Comparison of ENCODE assay signal across 11 mouse cellular contexts in genomic region chr5:135707855-135708254, GRCm38 (mm10). TPM values are rescaled to one million over a fixed set of nuclear protein-coding genes. Genes with fewer than 3 reads are reported as not detected.
DNase-seq lines count a peak whose midpoint lies in the region; TF ChIP-seq lines count a peak whose summit lies in the region.
"Had no signal": no experiment of that assay in that cellular context is flagged by ENCODE, and none has a peak within 500 bp of the region (broad histone marks: within the 10 kb centered on the region; RNA-seq: fewer than 3 reads in every experiment).

No protein-coding gene starts in this region.

- peak overlapping the region; percentile 35 for H3K27ac ChIP-seq in bone marrow, adult 2 months (ENCODE audit: control insufficient read depth, insufficient read depth, low read depth, low read length, poor library complexity)
- H3K27ac ChIP-seq: limb, embryonic 15.5 days had no signal

- intact Hi-C loops in left cerebral cortex, postnatal 10 days (cut with DNase I), result no loop called here

- H3K4me3 ChIP-seq in bone marrow, adult 2 months (replicated peaks; ENCODE audit: control insufficient read depth, low read depth, low read length), result no peak overlapping the region
- H3K4me3 ChIP-seq: limb, embryonic 15.5 days; myocyte had no signal

- WGBS in bone marrow, adult 2 months, result 3% methylated on average over 1 of the region's 1 CpGs

- peak; percentile 61 for DNase-seq in gastrocnemius, adult 18-20 months (ENCODE audit: low spot score)
- DNase-seq in gastrocnemius, postnatal 10 days, result no peak
- DNase-seq in 3T3-L1 (ENCODE audit: low read depth, low spot score), result peak; percentile 72
- DNase-seq in kidney, postnatal 36 days, result peak; percentile 82 to 93
- DNase-seq in left cerebral cortex, postnatal 10 days (ENCODE audit: extremely low spot score in 1 of 2, low spot score in 2 of 2), result no peak
- DNase-seq in layer of hippocampus, postnatal 14 days (ENCODE audit: low spot score in 2 of 2), result no peak
- DNase-seq in urinary bladder, postnatal 25 days (ENCODE audit: low spot score), result no peak
- DNase-seq: embryo, embryonic 11 days had no signal

- TF ChIP-seq POLR2A in bone marrow, adult 2 months (IDR thresholded peaks at IDR 0.05; ENCODE audit: borderline replicate concordance, control insufficient read depth, low read depth, low read length), result no peak

- peaks cover 17% of the 10 kb centered on the region for H3K4me1 ChIP-seq in bone marrow, adult 2 months (ENCODE audit: control insufficient read depth, insufficient read depth, low read length)
- H3K4me1 ChIP-seq: limb, embryonic 15.5 days had no signal

- TF ChIP-seq CTCF in bone marrow, adult 2 months (IDR thresholded peaks at IDR 0.05; ENCODE audit: control insufficient read depth, insufficient read depth, low read length), result peak; percentile 12; the same call in 1 of the 2 replicates

RNA-seq across cellular contexts. Expression of gene Tmem120a, which starts 36.4 kb away (rescaled TPM):
- total RNA-seq in gastrocnemius, adult 18-20 months (2021), result 1 to 10 TPM; 6.8 to 8.4 TPM
- 1 to 10 TPM; 6.1 to 7.5 TPM for total RNA-seq in gastrocnemius, postnatal 10 days (2021)
- polyA plus RNA-seq in bone marrow, adult 2 months (2011; ENCODE audit: insufficient read depth, insufficient read length, low replicate concordance, missing spikeins), result 19.0 and 74.1 TPM in 2 replicates
- total RNA-seq in left cerebral cortex, postnatal 10 days (2021), result 10 to 100 TPM; 20.7 to 22.0 TPM
- 10 to 100 TPM; 13.7 to 15.6 TPM for total RNA-seq in layer of hippocampus, postnatal 14 days (2021)

RNA-seq across cellular contexts. Expression of gene Por, which starts 38.0 kb away (rescaled TPM):
- total RNA-seq in gastrocnemius, adult 18-20 months (2021), result 10 to 100 TPM; 30.3 to 35.6 TPM
- 10 to 100 TPM; 23.2 to 26.6 TPM for total RNA-seq in gastrocnemius, postnatal 10 days (2021)
- polyA plus RNA-seq in bone marrow, adult 2 months (2011; ENCODE audit: insufficient read depth, insufficient read length, low replicate concordance, missing spikeins), result 17.6 and 28.4 TPM in 2 replicates
- 10 to 100 TPM; 68.2 to 70.0 TPM for total RNA-seq in left cerebral cortex, postnatal 10 days (2021)
- total RNA-seq in layer of hippocampus, postnatal 14 days (2021), result 10 to 100 TPM; 81.9 to 87.8 TPM

Comparison
In these comparisons a context has a peak if more than half of its experiments do, and no peak if none do; other contexts are left out.
1. DNase-seq: peak in gastrocnemius, adult 18-20 months (single experiment), 3T3-L1 (single experiment) and kidney, postnatal 36 days (2 of 2); none in gastrocnemius, postnatal 10 days (single experiment), left cerebral cortex, postnatal 10 days (0 of 2), layer of hippocampus, postnatal 14 days (0 of 2) and urinary bladder, postnatal 25 days (single experiment).